In genomic region chr11:53657381-53657780, GRCm38 (mm10) we compare ENCODE assay signal across 36 mouse cellular contexts. TPM values are rescaled to one million over a fixed set of nuclear protein-coding genes. Genes with fewer than 3 reads are reported as not detected.
DNase-seq lines count a peak whose midpoint lies in the region; ATAC-seq lines count a peak whose summit lies in the region.
"Had no signal": no experiment of that assay in that cellular context is flagged by ENCODE, and none has a peak within 500 bp of the region (broad histone marks: within the 10 kb centered on the region; RNA-seq: fewer than 3 reads in every experiment).

No protein-coding gene starts in this region.

- no peak for DNase-seq in liver, embryonic 11.5 days (ENCODE audit: low spot score)
- DNase-seq in liver = no peak
- no peak for DNase-seq in liver, embryonic 13.5 days
- no peak for DNase-seq in layer of hippocampus, postnatal 25 days (ENCODE audit: extremely low spot score in 1 of 2, low spot score in 1 of 2)
- DNase-seq in embryo, embryonic 11 days = no peak
- DNase-seq in adrenal gland, postnatal 36 days = no peak
- DNase-seq: cerebellum, adult 11 months; cerebellum, adult 9-10 months; gastrocnemius, postnatal 14 days; heart, postnatal 36 days; kidney, adult 8-10 months; kidney, postnatal 10 days; layer of hippocampus, adult 9-11 months; right cerebral cortex, postnatal 25 days; spleen, adult 18-20 months; thymus, adult 18-20 months; thymus, postnatal 4 days had no signal

- H3K27ac ChIP-seq in liver, embryonic 11.5 days (ENCODE audit: low read depth, low read length) = peak overlapping the region; percentile 76
- peak overlapping the region; percentile 86 for H3K27ac ChIP-seq in liver, embryonic 13.5 days
- H3K27ac ChIP-seq: embryonic facial prominence, embryonic 13.5 days; forebrain, embryonic 13.5 days; hindbrain, embryonic 12.5 days; hindbrain, postnatal 0 days; midbrain, embryonic 13.5 days; neural tube, embryonic 15.5 days; stomach, postnatal 0 days had no signal

- no peak for ATAC-seq in liver, embryonic 11.5 days (replicated peaks; ENCODE audit: low FRiP score)
- ATAC-seq in erythroblast, adult 5-6 weeks (replicated peaks; ENCODE audit: low FRiP score, poor library complexity, severe bottlenecking) = peak; percentile 35; the same call in 1 of the 2 replicates
- no peak for ATAC-seq in liver, embryonic 13.5 days (ENCODE audit: low read depth)
- ATAC-seq: forebrain, embryonic 13.5 days; hindbrain, postnatal 0 days; intestine, embryonic 16.5 days; midbrain, embryonic 13.5 days had no signal

- WGBS in liver, embryonic 11.5 days = 74% methylated on average over 8 of the region's 8 CpGs
- WGBS in liver, embryonic 13.5 days (ENCODE audit: insufficient replicate concordance) = 66% methylated on average over 8 of the region's 8 CpGs

- peak overlapping the region; percentile 32 for H3K4me2 ChIP-seq in liver, embryonic 11.5 days
- H3K4me2 ChIP-seq in liver, embryonic 13.5 days = peak overlapping the region; percentile 54
- H3K4me2 ChIP-seq: embryonic facial prominence, embryonic 13.5 days; forebrain, embryonic 13.5 days; heart, embryonic 11.5 days; hindbrain, embryonic 12.5 days; midbrain, embryonic 13.5 days; neural tube, embryonic 15.5 days had no signal

- H3K9me3 ChIP-seq in liver, embryonic 11.5 days (ENCODE audit: control insufficient read depth, low read length) = no peaks in the 10 kb centered on the region
- H3K9me3 ChIP-seq in liver, embryonic 13.5 days (replicated peaks) = no peaks in the 10 kb centered on the region
- H3K9me3 ChIP-seq: embryonic facial prominence, embryonic 13.5 days; forebrain, embryonic 13.5 days; hindbrain, embryonic 12.5 days; midbrain, embryonic 13.5 days; neural tube, embryonic 15.5 days had no signal

- no peaks in the 10 kb centered on the region for H3K27me3 ChIP-seq in liver, embryonic 11.5 days (replicated peaks; ENCODE audit: control insufficient read depth, insufficient read depth, low read length)
- no peaks in the 10 kb centered on the region for H3K27me3 ChIP-seq in liver, embryonic 13.5 days
- H3K27me3 ChIP-seq: embryonic facial prominence, embryonic 13.5 days; forebrain, embryonic 13.5 days; hindbrain, embryonic 12.5 days; midbrain, embryonic 13.5 days; neural tube, embryonic 15.5 days had no signal

- peaks cover 25% of the 10 kb centered on the region for H3K4me1 ChIP-seq in liver, embryonic 11.5 days (replicated peaks; ENCODE audit: control insufficient read depth, insufficient read depth, low read length)
- H3K4me1 ChIP-seq in liver, embryonic 13.5 days (replicated peaks) = peaks cover 40% of the 10 kb centered on the region
- H3K4me1 ChIP-seq: embryonic facial prominence, embryonic 13.5 days; forebrain, embryonic 13.5 days; hindbrain, embryonic 12.5 days; midbrain, embryonic 13.5 days; neural tube, embryonic 15.5 days had no signal

- H3K4me3 ChIP-seq in liver, embryonic 11.5 days (ENCODE audit: low read depth, low read length) = no peak overlapping the region
- H3K4me3 ChIP-seq in liver, embryonic 13.5 days (replicated peaks) = no peak overlapping the region
- H3K4me3 ChIP-seq: embryonic facial prominence, embryonic 13.5 days; forebrain, embryonic 13.5 days; hindbrain, embryonic 12.5 days; midbrain, embryonic 13.5 days; neural tube, embryonic 15.5 days had no signal

- peaks cover 11% of the 10 kb centered on the region for H3K36me3 ChIP-seq in liver, embryonic 11.5 days (ENCODE audit: control insufficient read depth, insufficient read depth, low read length)
- H3K36me3 ChIP-seq in liver, embryonic 13.5 days = peaks cover 35% of the 10 kb centered on the region

- H3K9ac ChIP-seq in liver, embryonic 11.5 days (ENCODE audit: low read depth, low read length) = peak overlapping the region; percentile 21; the same call in 1 of the 2 replicates
- H3K9ac ChIP-seq in liver, embryonic 13.5 days = peak overlapping the region; percentile 54; the same call in 1 of the 2 replicates
- H3K9ac ChIP-seq: embryonic facial prominence, embryonic 13.5 days; forebrain, embryonic 13.5 days; hindbrain, embryonic 12.5 days; midbrain, embryonic 13.5 days; neural tube, embryonic 15.5 days had no signal

RNA-seq across cellular contexts. Expression of gene Il13, which starts 22.9 kb away (rescaled TPM):
- polyA plus RNA-seq in liver, embryonic 11.5 days (2014; fragmentation: Nextera tagmentation; extraction: Ambion mirVana) = not detected in 2 replicates
- total RNA-seq in erythroblast, adult 5-6 weeks (2015; ENCODE audit: low replicate concordance) = not detected in 2 replicates
- not detected in 2 replicates for total RNA-seq in erythroblast, adult 5-6 weeks (2017; ENCODE audit: low replicate concordance)
- not detected in 2 replicates for polyA plus RNA-seq in liver, embryonic 13.5 days (2015; fragmentation: Nextera tagmentation; extraction: Ambion mirVana)
- total RNA-seq in layer of hippocampus, postnatal 25 days (2021) = not detected
- not detected for total RNA-seq in adrenal gland, postnatal 36 days (2021)
- total RNA-seq: adrenal gland, adult 2 months; gastrocnemius, postnatal 14 days; granulocyte monocyte progenitor cell, adult 5-6 weeks; heart, postnatal 36 days; hindbrain, postnatal 0 days; left cerebral cortex, adult 18-20 months; left cerebral cortex, postnatal 14 days; liver, adult 2 months; megakaryocyte-erythroid progenitor cell, adult 5-6 weeks had no signal
- polyA plus RNA-seq: activated CD4-positive, CD25-positive, alpha-beta regulatory T cell, adult 4 months; adrenal gland, adult 2 months; embryonic facial prominence, embryonic 13.5 days; forebrain, embryonic 13.5 days; heart, embryonic 11.5 days; hindbrain, embryonic 12.5 days; hindbrain, postnatal 0 days; intestine, embryonic 16.5 days; limb, embryonic 11.5 days; liver, adult 2 months; lung, embryonic 16.5 days; midbrain, embryonic 13.5 days; neural tube, embryonic 15.5 days; stomach, postnatal 0 days had no signal

RNA-seq across cellular contexts. Expression of gene Il4, which starts 38.9 kb away (rescaled TPM):
- polyA plus RNA-seq in liver, embryonic 11.5 days (2014; fragmentation: Nextera tagmentation; extraction: Ambion mirVana) = 1.9 and 3.2 TPM in 2 replicates
- total RNA-seq in erythroblast, adult 5-6 weeks (2015; ENCODE audit: low replicate concordance) = not detected in 2 replicates
- total RNA-seq in erythroblast, adult 5-6 weeks (2017; ENCODE audit: low replicate concordance) = 1.1 TPM in 1 of 2 replicates, not detected in the other
- 0.60 and 0.82 TPM in 2 replicates for polyA plus RNA-seq in liver, embryonic 13.5 days (2015; fragmentation: Nextera tagmentation; extraction: Ambion mirVana)
- not detected for total RNA-seq in layer of hippocampus, postnatal 25 days (2021)
- total RNA-seq in adrenal gland, postnatal 36 days (2021) = not detected
- total RNA-seq: adrenal gland, adult 2 months; gastrocnemius, postnatal 14 days; heart, postnatal 36 days; hindbrain, postnatal 0 days; left cerebral cortex, adult 18-20 months; left cerebral cortex, postnatal 14 days; liver, adult 2 months had no signal
- polyA plus RNA-seq: adrenal gland, adult 2 months had no signal

RNA-seq across cellular contexts. Expression of gene Rad50, which starts 49.7 kb away (rescaled TPM):
- polyA plus RNA-seq in liver, embryonic 11.5 days (2014; fragmentation: Nextera tagmentation; extraction: Ambion mirVana) = 36.4 and 37.5 TPM in 2 replicates
- total RNA-seq in erythroblast, adult 5-6 weeks (2015; ENCODE audit: low replicate concordance) = 12.5 and 14.2 TPM in 2 replicates
- total RNA-seq in erythroblast, adult 5-6 weeks (2017; ENCODE audit: low replicate concordance) = 12.3 and 22.3 TPM in 2 replicates
- 19.5 and 24.1 TPM in 2 replicates for polyA plus RNA-seq in liver, embryonic 13.5 days (2015; fragmentation: Nextera tagmentation; extraction: Ambion mirVana)
- 10 to 100 TPM; 10.7 to 13.0 TPM for total RNA-seq in layer of hippocampus, postnatal 25 days (2021)
- 10 to 100 TPM; 12.1 to 17.1 TPM for total RNA-seq in adrenal gland, postnatal 36 days (2021)
